Mouse (Mus musculus) splenic B cell, adult 2 months (primary cell): ENCODE data around the gene Nop16.

ENCODE experiments used
- DNase-seq: peaks from one replicate; pipeline ENCODE4 v3.0.0-alpha.2; 2011; ENCODE audit warnings: low read depth, low spot score
- H3K27me3 ChIP-seq: 2 replicates; pipeline ENCODE4 v1.6.1; 2012; ENCODE audit warnings: mild to moderate bottlenecking, low read length, moderate library complexity, mixed read lengths; ENCODE audit not compliant: control insufficient read depth, poor library complexity, insufficient read depth, severe bottlenecking
- H3K36me3 ChIP-seq: 2 replicates; pipeline ENCODE4 v1.6.1; 2012; ENCODE audit warnings: mild to moderate bottlenecking, low read length, moderate library complexity, mixed read lengths; ENCODE audit not compliant: control insufficient read depth, poor library complexity, insufficient read depth, severe bottlenecking

Gene Nop16

DNA sequence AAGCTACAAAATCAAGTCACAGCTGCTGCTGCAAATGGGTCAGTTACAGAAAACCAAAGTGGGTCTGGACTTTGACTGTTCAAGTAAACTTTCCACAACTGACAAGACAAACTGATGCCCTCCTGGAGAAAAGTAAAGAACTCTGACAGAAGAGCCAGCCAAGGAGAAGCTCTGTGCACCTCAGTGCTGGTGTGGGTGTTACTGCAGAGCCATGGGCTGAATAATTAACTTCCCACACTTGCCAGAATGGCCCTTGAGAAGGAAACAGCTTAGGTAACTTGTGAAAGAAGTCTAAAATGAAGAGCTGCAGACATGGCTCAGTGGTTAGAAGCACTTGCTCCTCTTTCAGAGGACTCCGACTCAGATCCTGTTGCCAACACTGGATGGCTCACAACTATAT lies 32.2 kb downstream of the Nop16 start:
- DNase-seq, result no peak
- Histone ChIP-seq H3K27me3 (no peaks in the 10 kb centered on the region), H3K36me3 (peaks cover 6% of the 10 kb centered on the region)

DNA sequence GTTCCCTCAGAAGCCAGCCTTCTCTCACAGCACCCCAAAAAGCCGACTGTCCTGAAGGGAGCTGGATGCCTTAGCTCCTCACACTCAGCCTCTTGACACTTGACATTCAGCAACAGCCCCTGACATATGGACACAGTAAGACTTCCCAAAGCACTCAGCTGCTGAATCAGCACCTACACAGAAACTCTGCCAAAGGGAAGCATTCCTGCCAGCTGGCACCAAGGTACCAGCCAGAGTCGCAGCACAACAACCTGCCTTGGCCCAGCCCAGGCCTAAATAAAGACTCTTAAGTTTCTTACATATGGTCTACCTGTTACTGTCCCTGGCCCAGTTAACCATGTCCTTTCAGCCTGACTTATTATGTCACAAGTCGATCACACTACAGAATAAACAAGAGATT lies 33.1 kb downstream of the Nop16 start:
- Histone ChIP-seq H3K36me3 (peaks cover 8% of the 10 kb centered on the region), H3K27me3 (no peaks in the 10 kb centered on the region)
- no peak for DNase-seq

DNA sequence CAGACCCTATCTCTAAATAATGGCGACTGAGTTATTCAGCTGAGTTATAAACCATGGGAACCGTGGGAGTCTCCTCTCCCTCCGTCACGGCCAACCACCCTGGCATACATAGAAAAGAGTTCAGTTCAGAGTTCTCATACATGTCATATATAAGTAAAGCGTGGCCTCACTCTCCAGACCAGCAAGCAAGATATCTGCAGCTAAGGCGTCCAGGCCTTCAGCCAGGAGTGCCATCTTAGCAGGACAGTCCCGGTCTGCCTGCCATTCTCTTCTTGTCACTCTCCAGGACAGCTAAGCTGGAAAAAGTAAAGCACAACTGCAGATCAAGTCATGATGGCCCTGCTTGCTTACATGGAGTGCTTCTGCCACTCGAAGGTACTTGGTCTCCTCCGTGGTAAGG lies 33.7 kb downstream of the Nop16 start:
- DNase-seq, result no peak
- Histone ChIP-seq H3K27me3 (no peaks in the 10 kb centered on the region), H3K36me3 (peaks cover 8% of the 10 kb centered on the region)

DNA sequence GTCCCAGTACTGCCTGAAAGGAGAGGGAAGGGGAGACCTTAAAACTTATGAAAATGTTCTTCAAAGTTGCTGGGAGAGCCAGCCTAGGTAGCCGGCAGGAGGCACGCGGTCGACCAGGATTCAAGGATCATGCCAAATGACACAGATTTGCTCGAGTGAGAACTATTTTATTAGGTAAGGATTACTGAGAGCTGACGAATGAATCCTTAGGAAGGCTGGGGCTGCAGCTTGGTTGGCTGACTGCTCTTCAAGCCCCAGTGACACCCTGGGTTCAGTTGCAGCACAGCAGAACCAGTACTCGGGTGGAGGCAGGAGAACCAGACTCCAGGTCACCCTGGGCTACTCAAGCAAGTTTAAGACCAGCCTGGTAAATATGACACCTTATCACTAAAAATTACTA lies 41.9 kb downstream of the Nop16 start:
- no peak for DNase-seq
- no peaks in the 10 kb centered on the region for H3K27me3 ChIP-seq
- H3K36me3 ChIP-seq, result peaks cover 9% of the 10 kb centered on the region; the same call in 1 of the 2 replicates
